In the genomic region with DNA sequence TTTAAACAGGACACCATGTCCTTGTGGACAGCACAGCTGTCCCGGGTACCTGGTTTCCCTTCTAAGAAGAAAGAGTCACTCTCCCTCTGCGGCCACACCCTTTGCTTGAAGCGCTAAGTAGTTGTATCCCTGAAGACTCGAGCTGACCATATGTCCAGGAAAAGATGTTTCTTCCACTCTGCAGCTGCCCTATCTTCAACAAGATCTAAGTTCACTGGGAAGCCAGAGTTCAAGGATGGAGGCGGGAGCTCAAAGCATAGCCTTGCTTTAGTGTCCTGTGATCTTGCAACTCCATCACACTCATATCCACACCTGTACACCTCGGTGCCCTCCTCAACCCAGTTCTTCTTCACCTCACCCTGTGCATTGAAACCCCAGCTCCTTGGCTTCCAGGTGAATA, we compare ENCODE assay signal across 11 mouse cellular contexts. TPM values are rescaled to one million over a fixed set of nuclear protein-coding genes. Genes with fewer than 3 reads are reported as not detected.
"Had no signal": no experiment of that assay in that cellular context is flagged by ENCODE, and none has a peak within 500 bp of the region (broad histone marks: within the 10 kb centered on the region; RNA-seq: fewer than 3 reads in every experiment).

No protein-coding gene starts in this region.

- H3K9me3 ChIP-seq: limb, embryonic 13.5 days; midbrain, embryonic 13.5 days; neural tube, embryonic 13.5 days had no signal

- H3K27ac ChIP-seq: limb, embryonic 13.5 days; liver, embryonic 14.5 days; midbrain, embryonic 13.5 days; neural tube, embryonic 13.5 days had no signal

- H3K27me3 ChIP-seq: limb, embryonic 13.5 days; midbrain, embryonic 13.5 days; neural tube, embryonic 13.5 days had no signal

- H3K9ac ChIP-seq: liver, embryonic 14.5 days; midbrain, embryonic 13.5 days; neural tube, embryonic 13.5 days had no signal

- H3K4me1 ChIP-seq: limb, embryonic 13.5 days; midbrain, embryonic 13.5 days had no signal

- DNase-seq: thymus, adult 18-20 months had no signal

- H3K36me3 ChIP-seq: limb, embryonic 13.5 days; midbrain, embryonic 13.5 days; neural tube, embryonic 13.5 days had no signal

- ATAC-seq: midbrain, embryonic 13.5 days had no signal

- H3K4me3 ChIP-seq: midbrain, embryonic 13.5 days; neural tube, embryonic 13.5 days had no signal

RNA-seq across cellular contexts. Expression of gene C1s1, which starts 30.2 kb away (rescaled TPM):
- total RNA-seq: megakaryocyte progenitor cell, adult 5-6 weeks; monocyte, adult 5-6 weeks had no signal

RNA-seq across cellular contexts. Expression of gene Clstn3, which starts 47.3 kb away (rescaled TPM):
- total RNA-seq: monocyte, adult 5-6 weeks had no signal

RNA-seq across cellular contexts. Expression of gene C1rb, which starts 58.2 kb away (rescaled TPM):
- total RNA-seq: layer of hippocampus, adult 2 months; left cerebral cortex, postnatal 4 days; megakaryocyte progenitor cell, adult 5-6 weeks; monocyte, adult 5-6 weeks had no signal
- polyA plus RNA-seq: limb, embryonic 13.5 days; liver, embryonic 14.5 days; lung, adult 2 months; midbrain, embryonic 13.5 days; neural tube, embryonic 13.5 days; stomach, embryonic 14.5 days had no signal
